Mouse (Mus musculus) C2C12 (cell line): ENCODE measurements around the gene Iscu. TPM values are rescaled to one million over a fixed set of nuclear protein-coding genes. Genes with fewer than 3 reads are reported as not detected.
"Not testable (repeated sequence)": the region's sequence is repeated elsewhere in the genome, so short reads cannot be mapped to it uniquely, and the experiment has no call there.

ENCODE experiments used
- H3K27me3 ChIP-seq: one replicate; pipeline ENCODE4 v1.6.1; 2011; ENCODE audit not compliant: control insufficient read depth, insufficient read depth, insufficient read length
- H3K36me3 ChIP-seq: one replicate; pipeline ENCODE4 v1.6.1; 2011; ENCODE audit not compliant: control insufficient read depth, insufficient read depth
- H3K4me3 ChIP-seq: one replicate; pipeline ENCODE4 v1.5.1; 2011; ENCODE audit warnings: mild to moderate bottlenecking, control low read depth; ENCODE audit not compliant: poor library complexity, insufficient read depth, severe bottlenecking
- H3K79me2 ChIP-seq: one replicate; pipeline ENCODE4 v1.6.1; 2011; ENCODE audit not compliant: control insufficient read depth, insufficient read depth
- H3K79me3 ChIP-seq: one replicate; pipeline ENCODE4 v1.6.1; 2011; ENCODE audit warnings: low read depth, control low read depth
- H3ac ChIP-seq: one replicate; pipeline ENCODE3; 2011; ENCODE audit warnings: low read depth; ENCODE audit not compliant: control insufficient read depth, insufficient read length
- CEBPB ChIP-seq: IDR thresholded peaks from one replicate; pipeline ENCODE4 v1.6.1; 2011; ENCODE audit warnings: low read depth, mild to moderate bottlenecking, control low read depth, moderate library complexity
- CTCF ChIP-seq: IDR thresholded peaks from one replicate; pipeline ENCODE4 v1.5.1; 2011; ENCODE audit not compliant: control insufficient read depth, insufficient read depth, insufficient read length
- FOSL1 ChIP-seq: IDR thresholded peaks from one replicate; pipeline ENCODE4 v1.8.0; 2011; ENCODE audit warnings: mild to moderate bottlenecking, low read length; ENCODE audit not compliant: poor library complexity, insufficient read depth, severe bottlenecking
- MAX ChIP-seq: IDR thresholded peaks from one replicate; pipeline ENCODE4 v1.6.1; 2011; ENCODE audit warnings: mild to moderate bottlenecking, control low read depth
- MYOD1 ChIP-seq: IDR thresholded peaks from one replicate; pipeline ENCODE4 v1.6.1; 2011; ENCODE audit warnings: low read depth; ENCODE audit not compliant: control insufficient read depth, insufficient read length
- MYOG ChIP-seq: IDR thresholded peaks from one replicate; pipeline ENCODE4 v1.6.1; 2011; ENCODE audit not compliant: control insufficient read depth, insufficient read length; ENCODE audit errors: extremely low read depth
- USF1 ChIP-seq: IDR thresholded peaks from one replicate; pipeline ENCODE4 v1.6.1; 2011; ENCODE audit warnings: low read depth, mild to moderate bottlenecking, control low read depth, moderate library complexity
- polyA plus RNA-seq: library from polyadenylated mRNA; unstranded; fragments of >200 nt; fragmentation: generic; extraction: Trizol; gene quantifications from one replicate; pipeline ENCODE4 v1.2.1, GENCODE M21; 2012; ENCODE audit warnings: missing spikeins

Iscu gene
- polyA plus RNA-seq, 1 experiment, result 119 TPM

GRCm38 (mm10) chr5:113806414-113806813, 33.9 kb downstream of the Iscu start:
- Histone ChIP-seq H3K79me3 (no peaks in the 10 kb centered on the region), H3ac (no peak overlapping the region), H3K27me3 (no peaks in the 10 kb centered on the region), H3K79me2 (no peaks in the 10 kb centered on the region), H3K36me3 (no peaks in the 10 kb centered on the region), H3K4me3 (no peak overlapping the region)
- no peak for TF ChIP-seq FOSL1
- no peak for TF ChIP-seq USF1
- no peak for TF ChIP-seq MAX
- TF ChIP-seq CTCF, result no peak

GRCm38 (mm10) chr5:113807712-113808111, 35.2 kb downstream of the Iscu start:
- no peak overlapping the region for H3K4me3 ChIP-seq
- H3ac ChIP-seq, result no peak overlapping the region
- TF ChIP-seq MYOD1 (no peak), FOSL1 (no peak), MYOG (no peak), USF1 (no peak), CEBPB (no peak), CTCF (no peak), MAX (no peak)
- H3K79me2 ChIP-seq, result no peaks in the 10 kb centered on the region
- H3K79me3 ChIP-seq, result no peaks in the 10 kb centered on the region
- H3K36me3 ChIP-seq, result no peaks in the 10 kb centered on the region
- H3K27me3 ChIP-seq, result no peaks in the 10 kb centered on the region

- Histone ChIP-seq H3K4me3 (no peak overlapping the region), H3K27me3 (no peaks in the 10 kb centered on the region), H3K79me3 (no peaks in the 10 kb centered on the region), H3K79me2 (no peaks in the 10 kb centered on the region), H3K36me3 (no peaks in the 10 kb centered on the region), H3ac (no peak overlapping the region)
- no peak for TF ChIP-seq MYOG
- TF ChIP-seq MYOD1, result peak; percentile 58
Observed at GRCm38 (mm10) chr5:113808177-113808576, 35.6 kb downstream of the Iscu start.

- H3K27me3 ChIP-seq, result no peaks in the 10 kb centered on the region
- H3K79me3 ChIP-seq, result no peaks in the 10 kb centered on the region
- TF ChIP-seq MAX, result no peak
- no peak for TF ChIP-seq CEBPB
- TF ChIP-seq CTCF, result no peak
- TF ChIP-seq USF1, result no peak
- TF ChIP-seq MYOD1, result no peak
- no peak for TF ChIP-seq MYOG
- TF ChIP-seq FOSL1, result no peak
- H3K4me3 ChIP-seq, result no peak overlapping the region
- no peaks in the 10 kb centered on the region for H3K79me2 ChIP-seq
- no peaks in the 10 kb centered on the region for H3K36me3 ChIP-seq
- no peak overlapping the region for H3ac ChIP-seq
Observed at GRCm38 (mm10) chr5:113810111-113810510, 37.6 kb downstream of the Iscu start.

GRCm38 (mm10) chr5:113811824-113812420, 39.4 kb downstream of the Iscu start:
- not testable (repeated sequence) for H3K36me3 ChIP-seq, H3K4me3 ChIP-seq, H3K27me3 ChIP-seq, H3K79me3 ChIP-seq, H3K79me2 ChIP-seq, H3ac ChIP-seq

GRCm38 (mm10) chr5:113812638-113813037, 40.1 kb downstream of the Iscu start:
- H3K36me3 ChIP-seq, result no peaks in the 10 kb centered on the region
- H3K79me3 ChIP-seq, result no peaks in the 10 kb centered on the region
- no peaks in the 10 kb centered on the region for H3K27me3 ChIP-seq
- TF ChIP-seq CTCF, result no peak
- TF ChIP-seq MYOG, result no peak
- no peak for TF ChIP-seq USF1
- no peak for TF ChIP-seq MAX
- TF ChIP-seq CEBPB, result no peak
- no peak for TF ChIP-seq MYOD1
- TF ChIP-seq FOSL1, result no peak
- H3K4me3 ChIP-seq, result no peak overlapping the region
- H3K79me2 ChIP-seq, result no peaks in the 10 kb centered on the region
- no peak overlapping the region for H3ac ChIP-seq

GRCm38 (mm10) chr5:113813608-113814007, 41.1 kb downstream of the Iscu start:
- Histone ChIP-seq H3K27me3 (peaks cover under 1% of the 10 kb centered on the region), H3ac (no peak overlapping the region), H3K4me3 (no peak overlapping the region), H3K36me3 (no peaks in the 10 kb centered on the region), H3K79me2 (no peaks in the 10 kb centered on the region), H3K79me3 (no peaks in the 10 kb centered on the region)
- no peak for TF ChIP-seq MAX
- TF ChIP-seq USF1, result peak; percentile 31
